Mouse (Mus musculus): Measurements from ENCODE around the gene Art5. TPM values are rescaled to one million over a fixed set of nuclear protein-coding genes. Genes with fewer than 3 reads are reported as not detected.
A peak's percentile ranks its signal among the peaks of the same experiment; 100 is the strongest.
"Not testable (repeated sequence)": the region's sequence is repeated elsewhere in the genome, so short reads cannot be mapped to it uniquely, and the experiment has no call there.

The Art5 gene
- total RNA-seq, 2 experiments from 2014 or later, result 8.8 to 13.6 TPM

- DNase-seq (ENCODE audit: low spot score in 2 of 2), result no peak
These were observed 25.1 kb downstream of the Art5 start for GRCm38 (mm10) chr7:102084041-102084696.

GRCm38 (mm10) chr7:102082816-102083215 lies 26.5 kb downstream of the Art5 start, which contains the start of gene Trpc2:
Trpc2 (plus strand) TSS chr7:102083116.
- DNase-seq (ENCODE audit: low spot score in 2 of 2), result no peak

GRCm38 (mm10) chr7:102081784-102082183 lies 27.5 kb downstream of the Art5 start:
- no peak for DNase-seq (ENCODE audit: low spot score in 2 of 2)

GRCm38 (mm10) chr7:102080311-102080710 lies 29.0 kb downstream of the Art5 start:
- DNase-seq (ENCODE audit: low spot score in 2 of 2), result no peak

GRCm38 (mm10) chr7:102078517-102078916 lies 30.8 kb downstream of the Art5 start:
- DNase-seq (ENCODE audit: low spot score in 2 of 2), result peak in 1 of 2 experiments; percentile 31

GRCm38 (mm10) chr7:102076714-102077296 lies 32.5 kb downstream of the Art5 start:
- no peak for DNase-seq (ENCODE audit: low spot score in 2 of 2)

GRCm38 (mm10) chr7:102066363-102066762 lies 42.9 kb downstream of the Art5 start:
- DNase-seq (ENCODE audit: low spot score in 2 of 2), result no peak

GRCm38 (mm10) chr7:102065046-102065891 lies 44.0 kb downstream of the Art5 start, which contains the start of the genes Rnf121, Xndc1 and Xntrpc:
Rnf121 (minus strand) TSS chr7:102065469.
Xndc1 (plus strand) TSS chr7:102065511.
Xntrpc (plus strand) TSS chr7:102065713.
- DNase-seq (ENCODE audit: low spot score in 2 of 2), result peak; percentile 87 to 94

- DNase-seq (ENCODE audit: low spot score in 2 of 2), result no peak
These were observed 44.6 kb downstream of the Art5 start for GRCm38 (mm10) chr7:102064655-102065045.

GRCm38 (mm10) chr7:102063891-102064290 lies 45.4 kb downstream of the Art5 start:
- DNase-seq (ENCODE audit: low spot score in 2 of 2), result no peak

GRCm38 (mm10) chr7:102062203-102062602 lies 47.1 kb downstream of the Art5 start:
- no peak for DNase-seq (ENCODE audit: low spot score in 2 of 2)

- DNase-seq (ENCODE audit: low spot score in 2 of 2), result no peak
These were observed 47.9 kb downstream of the Art5 start for GRCm38 (mm10) chr7:102061353-102061752.

- DNase-seq (ENCODE audit: low spot score in 2 of 2), result not testable (repeated sequence)
These were observed 60.8 kb downstream of the Art5 start for GRCm38 (mm10) chr7:102048524-102048923.

Other genes with a start within 250 kb of the Art5 start
- gene Anapc15, start 245.8 kb downstream of the Art5 start, total RNA-seq (2021), result 10 to 100 TPM; 21.4 to 24.4 TPM
- gene Folr1, start 238.7 kb downstream of the Art5 start, total RNA-seq (2021), result 1 to 10 TPM; 1.1 to 1.6 TPM
- 100 to 1,000 TPM; 105 to 106 TPM for gene Lamtor1, start 203.6 kb downstream of the Art5 start, total RNA-seq (2021)
- gene Tomt, start 203.1 kb downstream of the Art5 start, total RNA-seq (2021), result under 1 TPM in 1 of 2 experiments, not detected in 1; 0.10 TPM
- gene Lrrc51, start 175.6 kb downstream of the Art5 start, total RNA-seq (2021), result 1 to 10 TPM; 2.8 to 3.1 TPM
- 100 to 1,000 TPM; 115 to 123 TPM for gene Numa1, start 175.4 kb downstream of the Art5 start, total RNA-seq (2021)
- 1 to 10 TPM; 5.0 to 6.2 TPM for gene Il18bp, start 90.8 kb downstream of the Art5 start, total RNA-seq (2021)
- gene Rnf121, start 44.0 kb downstream of the Art5 start, total RNA-seq (2021), result 10 to 100 TPM; 27.4 to 31.3 TPM
- 10 to 100 TPM; 14.5 to 18.6 TPM for gene Xndc1, start 44.0 kb downstream of the Art5 start, total RNA-seq (2021)
- 1 to 10 TPM; 1.4 to 2.6 TPM for gene Xntrpc, start 43.8 kb downstream of the Art5 start, total RNA-seq (2021)
- gene Trpc2, start 26.4 kb downstream of the Art5 start, total RNA-seq (2021), result under 1 TPM; 0.29 to 0.93 TPM
- gene Art1, start 7.7 kb downstream of the Art5 start, total RNA-seq (2021), result 100 to 1,000 TPM; 223 to 276 TPM
- not detected for gene Chrna10, start 7.3 kb upstream of the Art5 start, total RNA-seq (2021)
- 10 to 100 TPM; 41.2 to 43.6 TPM for gene Nup98, start 100.7 kb upstream of the Art5 start, total RNA-seq (2021)
- gene Pgap2, start 100.7 kb upstream of the Art5 start, total RNA-seq (2021), result 10 to 100 TPM; 42.7 to 42.8 TPM
- 10 to 100 TPM; 42.9 to 43.5 TPM for gene Rhog, start 146.6 kb upstream of the Art5 start, total RNA-seq (2021)
- gene Stim1, start 158.3 kb upstream of the Art5 start, total RNA-seq (2021), result 100 to 1,000 TPM; 248 to 260 TPM